Mouse (Mus musculus): ENCODE data around the gene Col8a2.

Gene Col8a2

GRCm38 (mm10) chr4:126301584-126302309 is 15.2 kb downstream of the Col8a2 start:
- DNase-seq (ENCODE audit: low spot score), result peak; percentile 76

GRCm38 (mm10) chr4:126303877-126304276 is 17.3 kb downstream of the Col8a2 start:
- no peak for DNase-seq (ENCODE audit: low spot score)

GRCm38 (mm10) chr4:126305428-126305827 is 18.8 kb downstream of the Col8a2 start:
- no peak for DNase-seq (ENCODE audit: low spot score)

GRCm38 (mm10) chr4:126306058-126306457 is 19.5 kb downstream of the Col8a2 start:
- no peak for DNase-seq (ENCODE audit: low spot score)

GRCm38 (mm10) chr4:126306827-126307226 is 20.2 kb downstream of the Col8a2 start:
- DNase-seq (ENCODE audit: low spot score), result no peak

GRCm38 (mm10) chr4:126309211-126309921 is 22.8 kb downstream of the Col8a2 start:
- DNase-seq (ENCODE audit: low spot score), result no peak

GRCm38 (mm10) chr4:126309922-126310309 is 23.3 kb downstream of the Col8a2 start:
- DNase-seq (ENCODE audit: low spot score), result peak; percentile 87

GRCm38 (mm10) chr4:126310344-126310743 is 23.8 kb downstream of the Col8a2 start:
- no peak for DNase-seq (ENCODE audit: low spot score)

GRCm38 (mm10) chr4:126311566-126312200 is 25.1 kb downstream of the Col8a2 start:
- no peak for DNase-seq (ENCODE audit: low spot score)

GRCm38 (mm10) chr4:126313202-126313601 is 26.6 kb downstream of the Col8a2 start:
- no peak for DNase-seq (ENCODE audit: low spot score)

GRCm38 (mm10) chr4:126314393-126314792 is 27.8 kb downstream of the Col8a2 start:
- DNase-seq (ENCODE audit: low spot score), result peak; percentile 35

- DNase-seq (ENCODE audit: low spot score), result peak; percentile 57
Observed at GRCm38 (mm10) chr4:126315931-126316330, 29.3 kb downstream of the Col8a2 start.

GRCm38 (mm10) chr4:126316443-126317040 is 29.9 kb downstream of the Col8a2 start:
- no peak for DNase-seq (ENCODE audit: low spot score)

GRCm38 (mm10) chr4:126319806-126320205 is 33.2 kb downstream of the Col8a2 start:
- no peak for DNase-seq (ENCODE audit: low spot score)

GRCm38 (mm10) chr4:126321111-126321853 is 34.7 kb downstream of the Col8a2 start, which contains the start of gene Adprhl2:
Gene Adprhl2, minus strand, starts transcription at chr4:126321703.
- peak; percentile 95 for DNase-seq (ENCODE audit: low spot score)

GRCm38 (mm10) chr4:126321854-126322511 is 35.4 kb downstream of the Col8a2 start:
- DNase-seq (ENCODE audit: low spot score), result no peak

GRCm38 (mm10) chr4:126322646-126323045 is 36.1 kb downstream of the Col8a2 start:
- DNase-seq (ENCODE audit: low spot score), result no peak

- no peak for DNase-seq (ENCODE audit: low spot score)
Observed at GRCm38 (mm10) chr4:126324861-126325260, 38.3 kb downstream of the Col8a2 start.

GRCm38 (mm10) chr4:126325281-126325861 is 38.8 kb downstream of the Col8a2 start, which contains the start of gene Tekt2:
Gene Tekt2, minus strand, starts transcription at chr4:126325688.
- DNase-seq (ENCODE audit: low spot score), result no peak

GRCm38 (mm10) chr4:126326036-126326435 is 39.4 kb downstream of the Col8a2 start:
- DNase-seq (ENCODE audit: low spot score), result no peak

- no peak for DNase-seq (ENCODE audit: low spot score)
Observed at GRCm38 (mm10) chr4:126330295-126330694, 43.7 kb downstream of the Col8a2 start.
